Mouse (Mus musculus) intestine, embryonic 15.5 days (tissue): ENCODE measurements around the gene Mcur1. TPM values are rescaled to one million over a fixed set of nuclear protein-coding genes. Genes with fewer than 3 reads are reported as not detected.

Experiments
- ATAC-seq: fragments of 200-750 bp; cut with Nextera tagmentation; 2 replicates; pipeline ENCODE4 v1.8.0; 2017; ENCODE audit warnings: moderate TSS enrichment, moderate library complexity
- H3K27ac ChIP-seq: fragments of 300-500 bp; sonication (generic); 2 replicates; pipeline ENCODE4 v1.5.1; 2015; ENCODE audit warnings: mild to moderate bottlenecking, inconsistent platforms
- H3K27me3 ChIP-seq: fragments of 300-500 bp; sonication (generic); replicated peaks from 2 replicates; pipeline ENCODE4 v1.6.1; 2015; ENCODE audit warnings: inconsistent platforms
- H3K36me3 ChIP-seq: fragments of 300-500 bp; sonication (generic); 2 replicates; pipeline ENCODE4 v1.6.1; 2015; ENCODE audit warnings: inconsistent platforms
- H3K4me1 ChIP-seq: fragments of 300-500 bp; sonication (generic); replicated peaks from 2 replicates; pipeline ENCODE4 v1.6.1; 2015; ENCODE audit warnings: inconsistent platforms
- H3K4me2 ChIP-seq: fragments of 300-500 bp; sonication (generic); replicated peaks from 2 replicates; pipeline ENCODE4 v1.6.1; 2015; ENCODE audit warnings: mild to moderate bottlenecking, inconsistent platforms
- H3K4me3 ChIP-seq: fragments of 300-500 bp; sonication (generic); replicated peaks from 2 replicates; pipeline ENCODE4 v1.5.1; 2015; ENCODE audit warnings: inconsistent platforms
- H3K9ac ChIP-seq: fragments of 300-500 bp; sonication (generic); 2 replicates; pipeline ENCODE4 v1.6.1; 2015; ENCODE audit warnings: inconsistent platforms
- H3K9me3 ChIP-seq: fragments of 300-500 bp; sonication (generic); 2 replicates; pipeline ENCODE4 v1.6.1; 2016; ENCODE audit warnings: inconsistent platforms
- WGBS: fragments of 180-500 bp; shearing (Covaris S2); methylation state at CpG from one replicate; pipeline ENCODE4 v1.1.7; 2015; 5-methylcytosine and 5-hydroxymethylcytosine counted together
- polyA plus RNA-seq: library from polyadenylated mRNA; unstranded; fragments of >200 nt; fragmentation: Nextera tagmentation; extraction: Ambion mirVana; gene quantifications from 2 replicates; pipeline ENCODE4 v1.2.1, GENCODE M21; 2015

The Mcur1 gene
- polyA plus RNA-seq, 1 experiment from 2014 or later = 11.0 TPM

GRCm38 (mm10) chr13:43560458-43561411, 744 bp upstream of the Mcur1 start:
- H3K27me3 ChIP-seq = no peaks in the 10 kb centered on the region
- 11% methylated on average over 18 of the region's 18 CpGs for WGBS
- peak overlapping the region; percentile 78 for H3K9ac ChIP-seq
- ATAC-seq = 0 out of 2 replicates have a peak, but pooled peaks have one; percentile 17
- H3K9me3 ChIP-seq = no peaks in the 10 kb centered on the region
- peak overlapping the region; percentile 89 for H3K4me2 ChIP-seq
- no peaks in the 10 kb centered on the region for H3K36me3 ChIP-seq
- H3K4me1 ChIP-seq = peaks cover 2% of the 10 kb centered on the region; the same call in 1 of the 2 replicates
- H3K27ac ChIP-seq = peak overlapping the region; percentile 92
- H3K4me3 ChIP-seq = peak overlapping the region; percentile 77

DNA sequence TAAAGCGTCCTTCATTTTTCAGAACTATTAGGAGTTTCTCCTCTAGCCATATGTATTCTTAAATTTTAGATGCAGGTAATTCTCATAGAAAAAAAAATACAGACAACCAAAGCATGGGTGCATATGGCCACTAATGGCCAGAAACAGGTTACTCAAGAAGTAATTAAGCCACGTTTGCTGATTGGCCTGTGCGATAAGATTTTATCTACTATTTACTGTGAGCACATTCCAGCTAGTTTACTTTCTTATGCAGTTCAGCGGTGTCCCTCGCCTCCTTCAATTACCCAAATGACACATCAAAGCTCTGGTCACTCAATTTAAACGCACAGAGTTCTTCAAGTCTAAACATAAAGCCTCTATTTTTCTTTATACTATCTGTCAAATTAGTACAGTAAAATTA, 1.0 kb downstream of the Mcur1 start:
- ATAC-seq = no peak
- peak overlapping the region; percentile 89 for H3K4me2 ChIP-seq
- H3K4me1 ChIP-seq = peaks cover 2% of the 10 kb centered on the region; the same call in 1 of the 2 replicates
- 21% methylated on average over 6 of the region's 6 CpGs for WGBS
- no peak overlapping the region for H3K9ac ChIP-seq
- H3K27ac ChIP-seq = no peak overlapping the region
- no peaks in the 10 kb centered on the region for H3K9me3 ChIP-seq
- H3K27me3 ChIP-seq = no peaks in the 10 kb centered on the region
- H3K36me3 ChIP-seq = no peaks in the 10 kb centered on the region
- peak overlapping the region; percentile 77 for H3K4me3 ChIP-seq

GRCm38 (mm10) chr13:43558357-43558756, 1.6 kb downstream of the Mcur1 start:
- ATAC-seq = no peak

GRCm38 (mm10) chr13:43556913-43557542, 3.0 kb downstream of the Mcur1 start:
- WGBS = 89% methylated on average over 9 of the region's 9 CpGs
- Histone ChIP-seq H3K4me2 (no peak overlapping the region), H3K9ac (no peak overlapping the region), H3K27me3 (no peaks in the 10 kb centered on the region), H3K9me3 (no peaks in the 10 kb centered on the region), H3K4me3 (no peak overlapping the region), H3K36me3 (no peaks in the 10 kb centered on the region), H3K4me1 (peaks cover 2% of the 10 kb centered on the region; the same call in 1 of the 2 replicates), H3K27ac (no peak overlapping the region)
- ATAC-seq = no peak

More at GRCm38 (mm10) chr13:43558357-43558756, 1.6 kb downstream of the Mcur1 start:
- Histone ChIP-seq H3K4me3 (peak overlapping the region; percentile 77; the same call in 1 of the 2 replicates), H3K4me1 (peaks cover 2% of the 10 kb centered on the region; the same call in 1 of the 2 replicates), H3K27ac (no peak overlapping the region), H3K27me3 (no peaks in the 10 kb centered on the region), H3K9me3 (no peaks in the 10 kb centered on the region), H3K4me2 (peak overlapping the region; percentile 89), H3K9ac (no peak overlapping the region), H3K36me3 (no peaks in the 10 kb centered on the region)
- 71% methylated on average over 6 of the region's 6 CpGs for WGBS

- H3K9ac ChIP-seq = no peak overlapping the region
- no peak for ATAC-seq
- H3K36me3 ChIP-seq = peaks cover 4% of the 10 kb centered on the region; the same call in 1 of the 2 replicates
- H3K9me3 ChIP-seq = no peaks in the 10 kb centered on the region
- no peak overlapping the region for H3K4me2 ChIP-seq
- H3K4me3 ChIP-seq = no peak overlapping the region
- WGBS = 94% methylated on average over 9 of the region's 9 CpGs
- H3K4me1 ChIP-seq = no peaks in the 10 kb centered on the region; the same call in 1 of the 2 replicates
- H3K27me3 ChIP-seq = no peaks in the 10 kb centered on the region
- no peak overlapping the region for H3K27ac ChIP-seq
These were observed 4.7 kb downstream of the Mcur1 start for GRCm38 (mm10) chr13:43555321-43555720.

GRCm38 (mm10) chr13:43554827-43555226, 5.2 kb downstream of the Mcur1 start:
- WGBS = 76% methylated on average over 7 of the region's 7 CpGs
- Histone ChIP-seq H3K27ac (no peak overlapping the region), H3K9ac (no peak overlapping the region), H3K4me1 (no peaks in the 10 kb centered on the region; the same call in 1 of the 2 replicates), H3K4me3 (no peak overlapping the region), H3K36me3 (peaks cover 7% of the 10 kb centered on the region; the same call in 1 of the 2 replicates), H3K9me3 (no peaks in the 10 kb centered on the region), H3K27me3 (no peaks in the 10 kb centered on the region), H3K4me2 (no peak overlapping the region)
- no peak for ATAC-seq

DNA sequence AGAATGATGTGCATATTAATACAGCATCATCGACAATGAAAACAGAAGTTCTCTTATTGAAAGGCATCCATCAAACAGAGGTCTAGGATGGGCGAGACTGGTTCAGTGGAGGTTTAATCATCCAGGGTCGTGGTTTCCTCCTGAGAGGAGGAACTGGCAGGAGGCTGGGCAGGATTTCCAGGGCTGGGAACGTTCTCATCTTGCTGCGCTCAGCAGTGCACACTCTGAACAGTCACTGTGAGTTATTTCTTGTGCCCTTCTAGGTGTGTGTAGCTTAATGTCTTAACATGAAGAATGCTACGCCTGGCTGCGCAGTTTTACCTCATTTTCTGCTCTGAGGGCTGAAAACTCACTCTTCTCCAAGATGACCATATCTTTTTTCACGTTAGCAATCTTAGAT, 9.3 kb downstream of the Mcur1 start:
- Histone ChIP-seq H3K36me3 (peaks cover 11% of the 10 kb centered on the region; the same call in 1 of the 2 replicates), H3K9ac (no peak overlapping the region), H3K27me3 (no peaks in the 10 kb centered on the region), H3K4me2 (no peak overlapping the region), H3K27ac (no peak overlapping the region), H3K9me3 (no peaks in the 10 kb centered on the region), H3K4me1 (no peaks in the 10 kb centered on the region), H3K4me3 (no peak overlapping the region)
- no peak for ATAC-seq
- 91% methylated on average over 8 of the region's 8 CpGs for WGBS

GRCm38 (mm10) chr13:43549870-43550269, 10.1 kb downstream of the Mcur1 start:
- Histone ChIP-seq H3K4me2 (no peak overlapping the region), H3K9ac (no peak overlapping the region), H3K27me3 (no peaks in the 10 kb centered on the region), H3K4me3 (no peak overlapping the region), H3K9me3 (no peaks in the 10 kb centered on the region), H3K4me1 (no peaks in the 10 kb centered on the region), H3K36me3 (peaks cover 11% of the 10 kb centered on the region; the same call in 1 of the 2 replicates), H3K27ac (no peak overlapping the region)
- 82% methylated on average over 7 of the region's 7 CpGs for WGBS
- ATAC-seq = no peak

DNA sequence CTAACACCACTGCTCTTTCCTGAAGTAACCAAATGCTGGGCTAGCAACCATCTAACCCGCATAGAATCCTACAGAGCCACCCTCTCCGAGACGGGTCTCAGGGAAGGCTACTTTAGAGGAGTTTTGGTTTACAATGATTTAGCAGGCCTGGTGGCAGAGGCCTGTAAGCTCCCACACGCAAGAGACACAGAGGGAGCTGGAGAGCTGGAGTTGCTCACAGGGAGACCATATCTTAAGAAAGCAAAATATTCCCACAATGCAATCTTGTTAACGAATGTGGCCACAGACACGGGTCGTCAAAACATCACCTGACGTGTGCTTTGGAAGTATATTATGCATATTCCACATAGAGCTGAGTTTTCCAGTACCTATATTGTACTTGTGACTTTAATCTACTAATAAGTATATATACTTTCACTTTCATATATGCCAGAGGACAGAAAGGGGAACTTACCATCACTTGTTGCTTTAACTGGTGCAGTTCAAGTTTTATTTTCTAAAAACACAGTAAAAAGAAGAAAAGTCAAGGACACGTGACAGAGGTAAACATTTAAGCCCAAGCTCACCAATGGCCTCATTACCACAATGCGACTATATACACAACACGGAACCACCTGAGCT, 10.8 kb downstream of the Mcur1 start:
- no peak overlapping the region for H3K9ac ChIP-seq
- peaks cover 11% of the 10 kb centered on the region; the same call in 1 of the 2 replicates for H3K36me3 ChIP-seq
- H3K4me1 ChIP-seq = no peaks in the 10 kb centered on the region
- no peaks in the 10 kb centered on the region for H3K27me3 ChIP-seq
- WGBS = 87% methylated on average over 11 of the region's 11 CpGs
- no peak for ATAC-seq
- no peaks in the 10 kb centered on the region for H3K9me3 ChIP-seq
- no peak overlapping the region for H3K4me3 ChIP-seq
- no peak overlapping the region for H3K4me2 ChIP-seq
- no peak overlapping the region for H3K27ac ChIP-seq

DNA sequence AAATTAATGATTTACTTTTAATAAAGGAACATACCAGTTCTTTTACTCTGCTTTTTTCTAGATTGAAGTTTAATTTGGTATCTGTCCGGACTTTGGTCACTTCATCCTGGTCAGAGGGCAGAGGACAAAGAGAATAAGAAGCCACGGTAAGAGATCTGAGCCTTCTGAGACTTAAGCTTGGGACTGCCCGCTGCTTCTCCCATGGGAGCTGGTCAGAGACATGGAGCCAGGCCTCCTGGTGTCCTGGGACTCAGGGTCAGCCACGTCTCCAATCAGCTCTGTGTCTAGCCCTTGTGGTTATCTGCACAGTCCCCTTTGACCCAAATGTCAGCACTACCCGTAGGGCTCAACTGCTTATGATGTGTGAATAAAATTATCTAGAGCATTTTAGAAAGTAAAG, 11.4 kb downstream of the Mcur1 start:
- no peak overlapping the region for H3K27ac ChIP-seq
- H3K36me3 ChIP-seq = peaks cover 11% of the 10 kb centered on the region; the same call in 1 of the 2 replicates
- H3K9ac ChIP-seq = no peak overlapping the region
- WGBS = 84% methylated on average over 5 of the region's 5 CpGs
- H3K4me2 ChIP-seq = no peak overlapping the region
- H3K9me3 ChIP-seq = no peaks in the 10 kb centered on the region
- no peak for ATAC-seq
- H3K4me3 ChIP-seq = no peak overlapping the region
- no peaks in the 10 kb centered on the region for H3K4me1 ChIP-seq
- no peaks in the 10 kb centered on the region for H3K27me3 ChIP-seq

GRCm38 (mm10) chr13:43546861-43547260, 13.1 kb downstream of the Mcur1 start:
- no peak overlapping the region for H3K4me3 ChIP-seq
- H3K27ac ChIP-seq = no peak overlapping the region
- H3K4me1 ChIP-seq = no peaks in the 10 kb centered on the region
- H3K9ac ChIP-seq = no peak overlapping the region
- peak; percentile 43; the same call in 1 of the 2 replicates for ATAC-seq
- H3K36me3 ChIP-seq = peaks cover 11% of the 10 kb centered on the region; the same call in 1 of the 2 replicates
- H3K9me3 ChIP-seq = no peaks in the 10 kb centered on the region
- no peaks in the 10 kb centered on the region for H3K27me3 ChIP-seq
- WGBS = 33% methylated on average over 3 of the region's 3 CpGs
- no peak overlapping the region for H3K4me2 ChIP-seq
